Mouse (Mus musculus): ENCODE data around the gene Zbtb44.

DNA sequence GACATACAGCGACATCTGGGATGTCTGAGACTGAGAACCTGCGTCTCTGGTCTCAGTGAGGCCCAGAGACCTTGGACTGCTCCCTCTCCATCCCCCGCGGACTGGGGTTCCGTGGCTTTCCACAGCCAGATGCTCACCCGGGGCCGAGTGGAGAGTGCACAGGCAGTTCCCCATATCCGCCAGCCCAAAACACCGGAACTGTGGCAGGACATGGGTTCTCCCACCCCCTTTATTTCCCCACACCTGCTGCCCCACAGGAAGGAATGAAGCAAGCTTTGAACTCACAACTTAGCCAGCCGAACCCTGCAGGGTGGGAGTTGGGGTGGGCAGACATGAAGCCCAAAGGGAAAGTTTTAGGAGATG lies 62.4 kb downstream of the Zbtb44 start:
- TF ChIP-seq CTCF (IDR thresholded peaks at IDR 0.05; ENCODE audit: low read depth): no peak
- no peak for TF ChIP-seq EP300 (IDR thresholded peaks at IDR 0.05; ENCODE audit: low read depth)

All from liver, postnatal 0 days (tissue).